Mouse (Mus musculus) urinary bladder, postnatal 10 days (tissue): ENCODE measurements around the gene Myo7a.

Experiments
- DNase-seq: peaks from one replicate; pipeline ENCODE4 v3.0.0; 2022; ENCODE audit warnings: low spot score

The Myo7a gene

GRCm38 (mm10) chr7:98102488-98102887 lies 16.8 kb downstream of the Myo7a start:
- no peak for DNase-seq

- DNase-seq: no peak
Observed at GRCm38 (mm10) chr7:98097557-98097956, 21.8 kb downstream of the Myo7a start.

GRCm38 (mm10) chr7:98095852-98096251 lies 23.5 kb downstream of the Myo7a start:
- DNase-seq: no peak

GRCm38 (mm10) chr7:98086346-98086745 lies 33.0 kb downstream of the Myo7a start:
- no peak for DNase-seq

- DNase-seq: no peak
Observed at GRCm38 (mm10) chr7:98085314-98085713, 34.0 kb downstream of the Myo7a start.

GRCm38 (mm10) chr7:98084541-98085293 lies 34.6 kb downstream of the Myo7a start:
- no peak for DNase-seq

- DNase-seq: no peak
Observed at GRCm38 (mm10) chr7:98082376-98082775, 36.9 kb downstream of the Myo7a start.

- DNase-seq: no peak
Observed at GRCm38 (mm10) chr7:98077453-98077852, 41.9 kb downstream of the Myo7a start.

GRCm38 (mm10) chr7:98071620-98072019 lies 47.7 kb downstream of the Myo7a start:
- DNase-seq: peak; percentile 27

- DNase-seq: no peak
Observed at GRCm38 (mm10) chr7:98066229-98066628, 53.1 kb downstream of the Myo7a start.

- DNase-seq: no peak
Observed at GRCm38 (mm10) chr7:98054942-98055341, 64.4 kb downstream of the Myo7a start.

- DNase-seq: no peak
Observed at GRCm38 (mm10) chr7:98054461-98054860, 64.9 kb downstream of the Myo7a start.

- DNase-seq: no peak
Observed at GRCm38 (mm10) chr7:98051980-98052379, 67.3 kb downstream of the Myo7a start.

GRCm38 (mm10) chr7:98048101-98048824 lies 71.1 kb downstream of the Myo7a start:
- DNase-seq: no peak

- no peak for DNase-seq
Observed at GRCm38 (mm10) chr7:98002617-98003016, 116.7 kb downstream of the Myo7a start.
